Mouse (Mus musculus): ENCODE measurements at regions not wholly inside any gene's neighbourhood (a gene's known extent, or its start where the extent isn't known, plus 50 kb on each side); places are given as distances from the start of the nearest gene placed in this dataset.

DNA sequence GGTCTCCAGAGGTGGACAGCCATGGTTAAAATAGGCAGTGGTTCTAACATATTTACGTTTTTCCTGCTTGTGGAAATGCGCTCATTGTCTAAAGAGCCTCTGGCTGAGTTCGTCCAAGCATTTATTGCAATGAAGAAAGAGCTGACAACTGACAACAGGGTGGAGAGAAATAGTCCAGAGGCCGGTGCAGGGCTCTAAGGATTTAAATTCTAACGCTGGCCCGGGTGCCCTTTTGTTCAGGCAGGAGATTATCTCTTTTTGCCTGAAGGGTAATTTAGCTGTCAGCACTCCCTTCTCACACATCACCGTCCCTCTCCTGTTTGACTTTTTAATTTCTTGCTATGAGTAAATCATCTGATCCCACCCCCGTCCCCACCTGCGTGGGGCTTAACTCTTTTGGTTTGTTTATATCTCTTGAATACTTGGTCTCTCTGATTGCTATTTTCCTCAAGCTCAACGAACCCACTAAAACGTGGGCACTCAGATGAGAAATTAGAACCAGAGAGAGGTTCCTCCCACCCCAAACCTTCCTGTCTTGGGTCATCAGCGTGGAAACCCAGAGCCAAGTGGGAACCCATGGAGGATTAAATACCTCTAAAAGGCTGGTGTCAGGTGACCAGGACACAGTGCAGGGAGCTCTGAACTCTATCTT is 145.7 kb upstream of the Tmpo start:
- ATAC-seq (ENCODE audit: insufficient number of reproducible peaks, low FRiP score, low TSS enrichment) = no peak

- ATAC-seq (ENCODE audit: insufficient number of reproducible peaks, low FRiP score, low TSS enrichment) = no peak
These were observed 145.1 kb upstream of the Tmpo start for GRCm38 (mm10) chr10:91326144-91326655.

GRCm38 (mm10) chr10:91321226-91321625 is 140.1 kb upstream of the Tmpo start:
- ATAC-seq (ENCODE audit: insufficient number of reproducible peaks, low FRiP score, low TSS enrichment) = no peak

DNA sequence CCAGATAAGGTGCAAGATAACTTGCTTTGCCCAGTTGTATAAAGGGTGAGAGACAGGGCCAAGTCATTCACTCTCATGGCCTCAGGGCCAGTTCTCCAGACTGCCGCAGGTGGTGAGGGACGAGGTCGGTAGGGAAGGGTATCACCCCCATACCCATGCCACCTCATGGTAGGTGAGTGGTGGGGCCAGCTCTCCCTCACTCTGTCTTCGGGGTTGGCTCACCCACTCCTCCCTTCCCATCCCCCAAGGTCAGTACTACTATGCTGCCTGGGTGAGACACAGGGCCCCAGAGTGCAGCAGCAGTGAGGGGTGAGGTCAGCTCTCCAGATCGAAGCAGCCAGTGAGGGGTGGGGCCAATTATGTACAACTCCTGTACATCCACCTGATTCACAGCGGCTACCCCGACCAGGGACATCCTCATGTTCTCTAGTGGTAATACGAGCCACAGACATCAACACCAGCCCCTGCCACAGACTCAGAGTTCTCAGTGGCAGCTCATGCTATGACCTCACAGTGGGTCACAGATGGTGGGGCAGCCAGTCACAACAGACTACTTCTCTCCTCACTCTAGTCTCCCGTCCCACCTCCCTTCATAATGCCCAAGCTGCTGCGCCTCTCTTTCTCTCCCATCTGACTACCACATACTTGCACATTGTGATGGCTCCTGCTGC is 138.5 kb upstream of the Tmpo start:
- ATAC-seq (ENCODE audit: insufficient number of reproducible peaks, low FRiP score, low TSS enrichment) = no peak

DNA sequence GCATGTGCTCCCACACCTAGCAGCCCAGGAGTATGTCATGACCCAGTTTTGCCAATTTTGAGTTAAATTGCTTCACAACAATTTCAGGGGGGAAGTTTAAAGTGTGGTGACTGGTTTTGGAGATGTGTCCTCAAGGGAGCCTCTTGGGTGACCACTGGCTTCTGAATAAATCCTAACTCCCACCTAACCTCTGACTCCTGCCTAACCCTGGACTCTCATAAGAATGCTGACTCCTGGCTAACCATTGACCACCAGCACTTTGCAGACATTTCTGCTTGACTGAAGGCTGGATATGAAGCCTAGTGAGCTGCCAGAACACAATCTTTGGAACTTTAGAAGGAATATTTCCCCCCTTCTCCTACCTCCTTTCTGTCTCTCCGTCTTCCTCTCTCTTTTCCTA is 133.3 kb upstream of the Tmpo start:
- no peak for ATAC-seq (ENCODE audit: insufficient number of reproducible peaks, low FRiP score, low TSS enrichment)

- no peak for ATAC-seq (ENCODE audit: insufficient number of reproducible peaks, low FRiP score, low TSS enrichment)
These were observed 132.2 kb upstream of the Tmpo start for GRCm38 (mm10) chr10:91313316-91313715.

- no peak for ATAC-seq (ENCODE audit: insufficient number of reproducible peaks, low FRiP score, low TSS enrichment)
These were observed 131.8 kb upstream of the Tmpo start for GRCm38 (mm10) chr10:91312913-91313312.

DNA sequence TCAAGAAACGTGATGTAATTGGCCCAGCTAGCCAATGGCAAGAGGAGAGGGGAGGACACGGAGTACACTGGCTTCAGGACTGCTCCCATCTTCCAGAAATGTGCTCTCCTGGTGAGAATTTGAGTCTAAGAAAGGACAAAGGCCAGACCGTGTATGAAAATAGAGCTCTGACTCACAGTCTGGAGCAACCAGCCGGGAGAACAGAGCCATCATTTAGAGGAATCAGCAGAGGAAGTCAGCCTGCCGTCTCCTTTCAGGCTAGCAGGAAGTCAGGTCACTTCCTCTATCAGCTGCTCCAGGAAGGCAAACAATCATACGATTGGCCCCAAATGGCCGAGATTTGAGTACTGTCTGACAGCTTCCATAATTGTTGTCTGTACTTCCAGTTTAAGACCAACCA is 119.0 kb upstream of the Tmpo start:
- no peak for ATAC-seq (ENCODE audit: insufficient number of reproducible peaks, low FRiP score, low TSS enrichment)

DNA sequence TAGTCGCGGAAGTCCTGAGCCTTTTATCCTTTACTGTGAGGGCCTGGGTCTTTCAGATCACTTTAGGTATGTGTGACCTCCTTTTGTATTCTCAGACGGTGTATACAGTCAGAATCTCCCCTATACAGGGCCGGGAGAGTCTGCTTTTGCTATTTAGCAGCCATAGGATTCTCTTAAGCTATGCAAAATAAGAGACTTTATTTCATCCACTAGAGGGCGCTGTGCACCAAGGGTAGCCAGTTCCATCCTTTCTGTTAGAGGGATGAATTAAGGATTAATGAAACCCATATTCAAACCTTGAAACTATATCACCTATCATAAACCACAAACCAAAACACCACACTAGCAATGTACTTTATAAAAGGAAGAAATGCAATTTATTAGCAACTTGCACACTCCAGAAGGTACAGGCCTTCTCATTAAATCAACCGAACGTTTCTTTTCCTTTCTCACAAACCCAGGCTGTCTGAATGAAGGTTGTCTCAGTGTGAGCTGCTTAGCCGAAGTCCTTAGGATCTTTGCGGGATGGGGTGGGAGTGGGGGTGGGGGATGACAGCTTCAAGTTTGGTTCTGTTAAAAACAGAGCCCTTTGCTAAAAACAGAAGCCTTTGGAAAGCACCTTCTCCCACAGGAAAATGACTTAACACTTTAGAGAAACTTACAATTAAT is 116.8 kb upstream of the Tmpo start:
- ATAC-seq (ENCODE audit: insufficient number of reproducible peaks, low FRiP score, low TSS enrichment) = peak; percentile 66; the same call in 1 of the 2 replicates

- no peak for ATAC-seq (ENCODE audit: insufficient number of reproducible peaks, low FRiP score, low TSS enrichment)
These were observed 114.2 kb upstream of the Tmpo start for GRCm38 (mm10) chr10:91295345-91295744.

- no peak for ATAC-seq (ENCODE audit: insufficient number of reproducible peaks, low FRiP score, low TSS enrichment)
These were observed 112.1 kb upstream of the Tmpo start for GRCm38 (mm10) chr10:91293226-91293625.

GRCm38 (mm10) chr10:91284259-91284658 is 103.1 kb upstream of the Tmpo start:
- ATAC-seq (ENCODE audit: insufficient number of reproducible peaks, low FRiP score, low TSS enrichment) = no peak

- peak; percentile 78 for ATAC-seq (ENCODE audit: insufficient number of reproducible peaks, low FRiP score, low TSS enrichment)
These were observed 90.0 kb upstream of the Tmpo start for GRCm38 (mm10) chr10:91270955-91271741.

DNA sequence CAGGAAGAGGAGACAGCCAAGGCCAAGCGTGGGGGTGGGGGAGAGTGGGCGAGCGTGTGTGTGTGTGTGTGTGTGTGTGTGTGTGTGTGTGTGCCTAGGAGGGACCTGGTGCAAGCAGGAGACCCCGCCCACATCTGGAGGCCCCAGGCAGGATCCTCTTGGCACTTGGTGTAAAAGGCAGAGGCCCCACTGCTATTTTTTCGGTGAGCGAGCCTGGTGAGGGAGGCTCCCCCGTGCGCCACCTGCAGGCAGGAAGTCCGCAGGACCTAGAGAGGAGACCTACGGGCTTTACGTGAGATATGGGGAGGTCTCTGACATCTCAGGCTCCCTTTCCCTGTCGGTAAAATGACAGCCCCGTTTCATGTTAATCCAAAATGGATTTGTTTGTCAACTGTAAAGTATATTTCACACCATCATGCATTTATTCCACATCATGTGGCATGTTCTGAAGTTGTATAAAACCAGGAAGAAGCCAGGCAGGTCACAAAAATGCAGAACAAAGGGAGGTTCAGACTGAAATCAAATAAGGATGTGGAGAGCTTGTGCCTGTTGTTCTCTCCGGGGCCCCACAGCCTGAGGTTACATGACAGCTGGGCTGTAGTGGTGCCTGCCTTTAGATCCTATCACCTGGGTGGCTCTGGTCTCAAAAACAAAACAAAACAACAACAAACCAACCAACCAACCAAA is 89.3 kb upstream of the Tmpo start:
- ATAC-seq (ENCODE audit: insufficient number of reproducible peaks, low FRiP score, low TSS enrichment) = peak; percentile 65

DNA sequence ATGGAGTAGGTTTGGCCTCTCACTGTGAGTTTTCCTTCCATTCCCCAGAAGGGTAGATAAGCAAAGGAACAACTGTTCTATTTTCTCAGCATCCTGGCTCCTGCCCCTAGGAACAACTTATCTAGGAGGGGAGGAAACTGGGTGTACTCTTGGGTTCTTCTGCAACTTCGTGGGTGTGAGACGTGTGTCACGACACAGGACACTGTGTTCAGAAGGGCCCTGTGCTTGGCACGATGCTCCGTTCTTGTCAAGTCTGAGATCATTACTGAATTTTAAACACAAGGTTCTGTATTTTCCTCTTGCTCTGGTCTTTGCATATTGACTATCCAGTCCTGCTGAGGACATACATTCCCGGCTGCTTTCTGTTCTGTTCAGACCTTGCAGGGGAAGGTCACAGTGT is 86.8 kb upstream of the Tmpo start:
- no peak for ATAC-seq (ENCODE audit: insufficient number of reproducible peaks, low FRiP score, low TSS enrichment)

- no peak for ATAC-seq (ENCODE audit: insufficient number of reproducible peaks, low FRiP score, low TSS enrichment)
These were observed 79.3 kb upstream of the Tmpo start for GRCm38 (mm10) chr10:91260416-91260815.

DNA sequence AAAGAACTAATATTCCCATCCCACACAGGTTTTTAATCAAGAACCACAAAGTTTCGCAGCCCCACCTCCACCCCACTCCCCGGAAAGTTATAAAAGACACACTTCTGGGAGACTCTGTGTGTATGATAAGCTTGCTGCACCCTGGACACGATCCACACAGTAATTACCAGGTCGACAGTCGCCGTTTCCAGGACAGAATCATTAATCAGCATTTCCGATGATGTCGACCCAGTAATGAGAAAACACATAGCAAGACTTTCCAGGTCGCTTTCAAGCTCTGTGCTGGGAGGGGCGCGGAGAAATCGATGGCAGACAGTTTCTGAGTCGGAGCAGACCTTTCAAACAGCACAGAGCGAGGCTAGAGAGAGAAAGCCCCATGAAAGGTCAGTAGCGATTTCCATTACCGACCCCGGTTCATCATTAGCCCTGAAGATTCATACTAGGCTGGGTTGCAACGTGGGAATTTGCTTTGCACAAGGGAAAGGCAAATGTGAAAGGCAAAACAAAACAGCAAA is 68.6 kb upstream of the Tmpo start:
- ATAC-seq (ENCODE audit: insufficient number of reproducible peaks, low FRiP score, low TSS enrichment) = no peak

GRCm38 (mm10) chr10:91244297-91244696 is 63.2 kb upstream of the Tmpo start:
- ATAC-seq (ENCODE audit: insufficient number of reproducible peaks, low FRiP score, low TSS enrichment) = no peak

- no peak for ATAC-seq (ENCODE audit: insufficient number of reproducible peaks, low FRiP score, low TSS enrichment)
These were observed 61.5 kb upstream of the Tmpo start for GRCm38 (mm10) chr10:91242491-91243046.

DNA sequence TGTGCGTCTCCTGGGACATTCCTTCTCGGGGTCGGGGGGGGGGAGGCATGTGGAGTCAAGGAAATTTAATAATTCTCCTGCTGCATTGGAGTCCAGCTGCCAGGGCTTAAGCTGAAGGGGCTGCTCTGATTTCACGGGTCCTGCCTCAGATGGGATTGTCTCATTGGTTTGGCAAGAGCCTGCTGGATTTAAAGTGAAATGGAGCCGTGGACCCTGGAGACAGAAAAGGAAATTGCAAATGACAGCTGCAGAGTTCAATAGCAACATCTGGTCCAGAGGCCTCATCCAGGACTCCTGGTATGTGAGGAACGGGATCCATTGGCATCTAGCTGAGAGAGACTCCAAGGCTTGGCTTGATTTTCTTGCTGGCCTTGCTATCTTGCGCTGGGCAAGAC is 60.5 kb upstream of the Tmpo start:
- ATAC-seq (ENCODE audit: insufficient number of reproducible peaks, low FRiP score, low TSS enrichment) = no peak
